In the genomic region with DNA sequence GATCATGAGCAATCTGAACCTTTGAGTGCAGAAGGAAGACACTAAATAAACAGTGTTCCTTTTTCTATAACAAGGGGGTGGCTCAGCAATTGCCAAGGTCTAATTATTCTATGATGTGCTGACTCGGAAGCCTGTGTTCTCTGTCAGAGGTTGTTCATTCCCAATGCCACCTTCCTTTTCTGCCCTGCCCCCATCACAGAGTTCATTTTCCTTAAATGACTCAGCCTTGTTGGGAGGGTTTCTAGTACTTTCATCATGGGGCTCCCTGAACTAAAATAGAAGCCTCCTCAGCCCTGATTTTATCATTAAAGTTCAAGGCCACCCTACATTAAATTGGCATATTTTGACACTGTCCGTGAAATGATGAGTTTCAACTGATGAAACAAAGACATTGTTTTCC, we compare ENCODE assay signal across 20 mouse cellular contexts.
DNase-seq lines count a peak whose midpoint lies in the region; ATAC-seq and TF ChIP-seq lines count a peak whose summit lies in the region.
"Had no signal": no experiment of that assay in that cellular context is flagged by ENCODE, and none has a peak within 500 bp of the region (broad histone marks: within the 10 kb centered on the region; RNA-seq: fewer than 3 reads in every experiment).

No protein-coding gene starts in this region.

- H3K27me3 ChIP-seq in lung, postnatal 0 days (replicated peaks; ENCODE audit: insufficient read depth, low read length) = no peaks in the 10 kb centered on the region
- no peaks in the 10 kb centered on the region for H3K27me3 ChIP-seq in myocyte (ENCODE audit: control insufficient read depth, insufficient read depth, insufficient read length)
- H3K27me3 ChIP-seq: hindbrain, embryonic 12.5 days; hindbrain, embryonic 15.5 days had no signal

- no peak overlapping the region for H3K9ac ChIP-seq in lung, postnatal 0 days (replicated peaks; ENCODE audit: low read depth)
- H3K9ac ChIP-seq: forebrain, postnatal 0 days; hindbrain, embryonic 12.5 days; hindbrain, embryonic 15.5 days had no signal

- H3K4me2 ChIP-seq in lung, postnatal 0 days (replicated peaks; ENCODE audit: low read depth, low read length) = no peak overlapping the region
- no peak overlapping the region for H3K4me2 ChIP-seq in myocyte (ENCODE audit: low read depth)
- H3K4me2 ChIP-seq: heart, embryonic 11.5 days; hindbrain, embryonic 12.5 days; hindbrain, embryonic 15.5 days had no signal

- H3K36me3 ChIP-seq in lung, postnatal 0 days (ENCODE audit: insufficient read depth, low read length) = no peaks in the 10 kb centered on the region
- no peaks in the 10 kb centered on the region for H3K36me3 ChIP-seq in myocyte (ENCODE audit: control insufficient read depth, insufficient read depth)
- H3K36me3 ChIP-seq: hindbrain, embryonic 12.5 days; hindbrain, embryonic 15.5 days had no signal

- DNase-seq in adrenal gland, postnatal 10 days = peak; percentile 22
- no peak for DNase-seq in adrenal gland, postnatal 4 days (ENCODE audit: low spot score in 2 of 2)
- no peak for DNase-seq in lung, postnatal 0 days (ENCODE audit: low spot score)
- DNase-seq in lung, adult 18-20 months = no peak
- peak; percentile 69 for DNase-seq in NIH3T3 (ENCODE audit: low read depth)
- DNase-seq in spleen, postnatal 36 days (ENCODE audit: low spot score in 2 of 2) = no peak
- no peak for DNase-seq in spleen, postnatal 10 days (ENCODE audit: low spot score in 2 of 2)
- DNase-seq: cerebellum, adult 18-20 months; cerebellum, adult 9-10 months; cerebellum, postnatal 14 days; gastrocnemius, adult 2 months; gastrocnemius, postnatal 14 days; heart, adult 11 months had no signal

- H3K9me3 ChIP-seq in lung, postnatal 0 days (ENCODE audit: low read length) = no peaks in the 10 kb centered on the region
- H3K9me3 ChIP-seq: hindbrain, embryonic 12.5 days; hindbrain, embryonic 15.5 days had no signal

- ATAC-seq in lung, postnatal 0 days = no peak
- ATAC-seq: forebrain, embryonic 14.5 days; intestine, postnatal 0 days had no signal

- TF ChIP-seq POLR2A in myocyte (IDR thresholded peaks at IDR 0.05; ENCODE audit: insufficient read length, low read depth) = no peak

- H3K27ac ChIP-seq in lung, postnatal 0 days (ENCODE audit: low read length) = no peak overlapping the region
- H3K27ac ChIP-seq: gastrocnemius, adult 2 months; hindbrain, embryonic 12.5 days; hindbrain, embryonic 15.5 days had no signal

- TF ChIP-seq EP300 in lung, postnatal 0 days (IDR thresholded peaks at IDR 0.05) = peak; percentile 27; the same call in 1 of the 2 replicates

- 70% methylated on average over 2 of the region's 2 CpGs for WGBS in lung, postnatal 0 days

- TF ChIP-seq CTCF in lung, postnatal 0 days (IDR thresholded peaks at IDR 0.05) = no peak

- no peaks in the 10 kb centered on the region for H3K4me1 ChIP-seq in lung, postnatal 0 days (ENCODE audit: insufficient read depth, low read depth, low read length)

- no peaks in the 10 kb centered on the region for H3K79me2 ChIP-seq in myocyte (ENCODE audit: control insufficient read depth, insufficient read depth)

- H3ac ChIP-seq in myocyte (ENCODE audit: control insufficient read depth, insufficient read length) = no peak overlapping the region

- no peak overlapping the region for H3K4me3 ChIP-seq in lung, postnatal 0 days (ENCODE audit: low read depth, low read length)
- no peak overlapping the region for H3K4me3 ChIP-seq in myocyte
- H3K4me3 ChIP-seq: gastrocnemius, adult 2 months; hindbrain, embryonic 12.5 days; hindbrain, embryonic 15.5 days had no signal

TF ChIP-seq in myocyte, 11 proteins besides CTCF, POLR2A, EP300 and RAD21:
- no peak for TF ChIP-seq TCF3 (IDR thresholded peaks at IDR 0.05; ENCODE audit: insufficient read length, low read depth)
- TF ChIP-seq CEBPB (IDR thresholded peaks at IDR 0.05; ENCODE audit: insufficient read depth, poor library complexity, severe bottlenecking) = peak; percentile 79
TF ChIP-seq in myocyte: peak in this region for 1.

Comparison
In these comparisons a context has a peak if more than half of its experiments do, and no peak if none do; other contexts are left out.
1. DNase-seq: peak in adrenal gland, postnatal 10 days (single experiment) and NIH3T3 (single experiment); none in adrenal gland, postnatal 4 days (0 of 2), lung, postnatal 0 days (single experiment), lung, adult 18-20 months (0 of 2), spleen, postnatal 36 days (0 of 2) and spleen, postnatal 10 days (0 of 2).